Mouse (Mus musculus): ENCODE results near the gene Rubcn. TPM values are rescaled to one million over a fixed set of nuclear protein-coding genes. Genes with fewer than 3 reads are reported as not detected.

Gene Rubcn
- polyA plus RNA-seq, 1 experiment from 2014 or later: 12.4 TPM

- WGBS: 86% methylated on average over 13 of the region's 13 CpGs
- Histone ChIP-seq H3K36me3 (ENCODE audit: control insufficient read depth, insufficient read depth, low read length) (no peaks in the 10 kb centered on the region), H3K4me2 (ENCODE audit: low read depth, severe bottlenecking) (no peak overlapping the region), H3K9me3 (ENCODE audit: control insufficient read depth, low read length) (no peaks in the 10 kb centered on the region), H3K27ac (replicated peaks; ENCODE audit: low read depth, low read length) (no peak overlapping the region), H3K27me3 (ENCODE audit: control insufficient read depth, insufficient read depth, low read length) (no peaks in the 10 kb centered on the region), H3K4me3 (ENCODE audit: low read depth, low read length) (no peak overlapping the region), H3K4me1 (ENCODE audit: control insufficient read depth, insufficient read depth, low read length) (no peaks in the 10 kb centered on the region), H3K9ac (ENCODE audit: low read length) (no peak overlapping the region)
- DNase-seq (ENCODE audit: low spot score) (no peak), ATAC-seq (ENCODE audit: insufficient number of reproducible peaks, low FRiP score, low TSS enrichment, low read depth) (no peak)
These were observed 92.7 kb downstream of the Rubcn start for GRCm38 (mm10) chr16:32784840-32785239.

GRCm38 (mm10) chr16:32783324-32784062, 94.1 kb downstream of the Rubcn start:
- no peak overlapping the region for H3K9ac ChIP-seq (ENCODE audit: low read length)
- WGBS: 58% methylated on average over 5 of the region's 5 CpGs

GRCm38 (mm10) chr16:32778956-32779355, 98.6 kb downstream of the Rubcn start:
- no peaks in the 10 kb centered on the region for H3K36me3 ChIP-seq (ENCODE audit: control insufficient read depth, insufficient read depth, low read length)
- ATAC-seq (ENCODE audit: insufficient number of reproducible peaks, low FRiP score, low TSS enrichment, low read depth): no peak
- H3K27me3 ChIP-seq (ENCODE audit: control insufficient read depth, insufficient read depth, low read length): no peaks in the 10 kb centered on the region
- no peak for DNase-seq (ENCODE audit: low spot score)
- no peak overlapping the region for H3K27ac ChIP-seq (replicated peaks; ENCODE audit: low read depth, low read length)
- H3K4me3 ChIP-seq (ENCODE audit: low read depth, low read length): no peak overlapping the region
- H3K4me2 ChIP-seq (ENCODE audit: low read depth, severe bottlenecking): no peak overlapping the region
- H3K9ac ChIP-seq (ENCODE audit: low read length): no peak overlapping the region
- WGBS: 71% methylated on average over 8 of the region's 8 CpGs
- no peaks in the 10 kb centered on the region for H3K4me1 ChIP-seq (ENCODE audit: control insufficient read depth, insufficient read depth, low read length)
- H3K9me3 ChIP-seq (ENCODE audit: control insufficient read depth, low read length): no peaks in the 10 kb centered on the region

More at GRCm38 (mm10) chr16:32783324-32784062, 94.1 kb downstream of the Rubcn start:
- Histone ChIP-seq H3K27ac (replicated peaks; ENCODE audit: low read depth, low read length) (no peak overlapping the region), H3K4me1 (ENCODE audit: control insufficient read depth, insufficient read depth, low read length) (no peaks in the 10 kb centered on the region), H3K27me3 (ENCODE audit: control insufficient read depth, insufficient read depth, low read length) (no peaks in the 10 kb centered on the region), H3K4me3 (ENCODE audit: low read depth, low read length) (no peak overlapping the region), H3K9me3 (ENCODE audit: control insufficient read depth, low read length) (no peaks in the 10 kb centered on the region), H3K4me2 (ENCODE audit: low read depth, severe bottlenecking) (no peak overlapping the region), H3K36me3 (ENCODE audit: control insufficient read depth, insufficient read depth, low read length) (no peaks in the 10 kb centered on the region)
- DNase-seq (ENCODE audit: low spot score): no peak
- ATAC-seq (ENCODE audit: insufficient number of reproducible peaks, low FRiP score, low TSS enrichment, low read depth): no peak

- no peak for ATAC-seq (ENCODE audit: insufficient number of reproducible peaks, low FRiP score, low TSS enrichment, low read depth)
- no peaks in the 10 kb centered on the region for H3K4me1 ChIP-seq (ENCODE audit: control insufficient read depth, insufficient read depth, low read length)
These were observed 100.9 kb downstream of the Rubcn start for GRCm38 (mm10) chr16:32776676-32777075.

More at GRCm38 (mm10) chr16:32776676-32777075, 100.9 kb downstream of the Rubcn start:
- H3K9me3 ChIP-seq (ENCODE audit: control insufficient read depth, low read length): no peaks in the 10 kb centered on the region
- no peaks in the 10 kb centered on the region for H3K27me3 ChIP-seq (ENCODE audit: control insufficient read depth, insufficient read depth, low read length)
- 74% methylated on average over 10 of the region's 10 CpGs for WGBS
- no peak overlapping the region for H3K27ac ChIP-seq (replicated peaks; ENCODE audit: low read depth, low read length)
- H3K9ac ChIP-seq (ENCODE audit: low read length): no peak overlapping the region
- no peak for DNase-seq (ENCODE audit: low spot score)
- H3K36me3 ChIP-seq (ENCODE audit: control insufficient read depth, insufficient read depth, low read length): no peaks in the 10 kb centered on the region
- H3K4me3 ChIP-seq (ENCODE audit: low read depth, low read length): no peak overlapping the region
- H3K4me2 ChIP-seq (ENCODE audit: low read depth, severe bottlenecking): no peak overlapping the region

Other genes starting within 250 kb of the Rubcn start
- gene Tnk2, start 233.9 kb downstream of the Rubcn start, polyA plus RNA-seq (2014; fragmentation: Nextera tagmentation; extraction: Ambion mirVana): 8.9 and 9.2 TPM in 2 replicates
- not detected in 2 replicates for gene Muc4, start 141.9 kb downstream of the Rubcn start, polyA plus RNA-seq (2014; fragmentation: Nextera tagmentation; extraction: Ambion mirVana)
- gene Muc20, start 80.3 kb downstream of the Rubcn start, polyA plus RNA-seq (2014; fragmentation: Nextera tagmentation; extraction: Ambion mirVana): not detected in 2 replicates
- not detected in 2 replicates for gene Smbd1, start 67.3 kb downstream of the Rubcn start, polyA plus RNA-seq (2014; fragmentation: Nextera tagmentation; extraction: Ambion mirVana)
- gene Fyttd1, start 266 bp downstream of the Rubcn start, polyA plus RNA-seq (2014; fragmentation: Nextera tagmentation; extraction: Ambion mirVana): 120 and 123 TPM in 2 replicates
- gene Lrch3, start 36.3 kb upstream of the Rubcn start, polyA plus RNA-seq (2014; fragmentation: Nextera tagmentation; extraction: Ambion mirVana): 31.3 and 38.1 TPM in 2 replicates
- gene Iqcg, start 178.5 kb upstream of the Rubcn start, polyA plus RNA-seq (2014; fragmentation: Nextera tagmentation; extraction: Ambion mirVana): 2.5 and 3.6 TPM in 2 replicates
- gene Rpl35a, start 178.7 kb upstream of the Rubcn start, polyA plus RNA-seq (2014; fragmentation: Nextera tagmentation; extraction: Ambion mirVana): 1,047 and 1,076 TPM in 2 replicates
- 2.0 and 3.3 TPM in 2 replicates for gene Lmln, start 184.8 kb upstream of the Rubcn start, polyA plus RNA-seq (2014; fragmentation: Nextera tagmentation; extraction: Ambion mirVana)

All from limb, embryonic 11.5 days (tissue).